Mouse (Mus musculus): ENCODE measurements around the gene Smok3a. TPM values are rescaled to one million over a fixed set of nuclear protein-coding genes. Genes with fewer than 3 reads are reported as not detected.
"Not testable (repeated sequence)": the region's sequence is repeated elsewhere in the genome, so short reads cannot be mapped to it uniquely, and the experiment has no call there.

Gene Smok3a
- not detected in 2 replicates for polyA plus RNA-seq (2016; fragmentation: Nextera tagmentation; extraction: Ambion mirVana)

DNA sequence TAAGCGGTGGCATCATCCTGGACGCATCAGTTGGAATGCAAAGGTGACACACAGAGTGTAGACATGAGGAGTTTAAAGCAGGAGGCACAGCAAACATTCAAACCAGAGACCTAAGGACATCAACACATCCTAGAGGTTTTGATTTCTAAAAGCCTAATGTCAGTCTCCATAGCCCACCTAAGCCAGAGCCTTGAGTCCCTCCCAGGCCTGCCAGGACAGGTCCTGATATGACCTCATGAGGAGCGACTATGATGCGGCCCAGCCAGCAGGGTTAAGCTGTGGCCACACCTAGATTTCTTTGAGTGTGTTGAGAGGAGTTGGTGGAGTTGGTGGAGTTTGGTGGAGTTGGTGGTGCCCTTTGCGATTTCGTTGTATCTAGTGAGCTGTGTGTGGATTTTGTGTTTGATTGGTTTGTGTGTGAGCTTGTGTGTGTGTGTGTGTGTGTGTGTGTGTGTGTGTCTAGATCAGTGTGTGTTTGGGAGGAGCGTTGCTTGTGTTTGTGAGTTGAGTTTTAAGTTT lies at the start of gene Smok3a, which contains the start of gene Smok3b:
Gene Smok3a (plus strand): TSS at position 301 of the 519 bp plus-strand sequence.
Gene Smok3b (plus strand): TSS at position 469 of the 519 bp plus-strand sequence.
- not testable (repeated sequence) for H3K27me3 ChIP-seq; H3K9me3 ChIP-seq; ATAC-seq (ENCODE audit: low FRiP score); H3K9ac ChIP-seq; H3K4me1 ChIP-seq; H3K36me3 ChIP-seq (replicated peaks); H3K27ac ChIP-seq; H3K4me2 ChIP-seq; H3K4me3 ChIP-seq (replicated peaks)
- 93% methylated on average over 3 of the region's 7 CpGs for WGBS

DNA sequence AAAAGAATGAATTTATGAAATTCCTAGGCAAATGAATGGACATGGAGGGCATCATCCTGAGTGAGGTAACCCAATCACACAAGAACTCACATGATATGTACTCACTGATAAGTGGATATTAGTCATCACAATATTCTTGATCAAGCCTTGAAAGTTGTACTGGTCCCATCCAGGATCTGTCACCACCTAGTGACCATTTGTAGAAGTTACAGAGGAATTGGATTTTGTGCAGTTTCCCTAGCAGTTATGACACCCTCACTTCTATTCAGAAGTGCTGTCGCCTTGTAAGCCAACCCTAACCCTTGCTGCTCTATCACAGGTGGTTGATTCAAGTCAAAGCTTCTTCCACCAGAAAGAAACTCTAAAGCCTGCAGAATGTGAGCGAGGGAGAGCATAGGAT lies 47.9 kb upstream of the Smok3a start:
- Histone ChIP-seq H3K9me3 (no peaks in the 10 kb centered on the region), H3K36me3 (replicated peaks) (no peaks in the 10 kb centered on the region), H3K4me1 (no peaks in the 10 kb centered on the region), H3K9ac (no peak overlapping the region), H3K27me3 (no peaks in the 10 kb centered on the region), H3K4me3 (replicated peaks) (no peak overlapping the region), H3K4me2 (no peak overlapping the region), H3K27ac (no peak overlapping the region)
- 69% methylated on average over 2 of the region's 2 CpGs for WGBS
- ATAC-seq (ENCODE audit: low FRiP score), result no peak

DNA sequence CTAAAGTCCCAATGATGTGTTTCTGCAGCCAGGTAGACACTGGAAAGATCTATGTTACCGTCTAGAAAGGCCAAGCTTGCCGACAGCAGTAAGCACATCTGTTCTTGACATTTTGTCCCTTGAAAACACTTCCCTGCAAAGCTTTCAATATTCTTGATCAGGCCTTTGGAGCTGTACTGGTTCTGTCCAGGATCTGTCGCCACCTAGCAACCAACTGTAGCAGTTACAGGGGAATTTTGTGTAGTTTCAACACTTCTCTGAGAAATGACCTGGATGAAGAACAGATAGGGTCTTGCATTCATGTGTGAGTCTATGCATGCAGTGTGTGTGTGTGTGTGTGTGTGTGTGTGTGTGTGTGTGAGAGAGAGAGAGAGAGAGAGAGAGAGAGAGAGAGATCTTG lies 47.3 kb upstream of the Smok3a start:
- Histone ChIP-seq H3K9me3 (no peaks in the 10 kb centered on the region), H3K4me3 (replicated peaks) (no peak overlapping the region), H3K4me2 (no peak overlapping the region), H3K27me3 (no peaks in the 10 kb centered on the region), H3K27ac (no peak overlapping the region), H3K36me3 (replicated peaks) (no peaks in the 10 kb centered on the region), H3K4me1 (no peaks in the 10 kb centered on the region), H3K9ac (no peak overlapping the region)
- ATAC-seq (ENCODE audit: low FRiP score), result no peak
- 61% methylated on average over 3 of the region's 3 CpGs for WGBS

- no peaks in the 10 kb centered on the region for H3K4me1 ChIP-seq
- H3K27ac ChIP-seq, result no peak overlapping the region
- no peak for ATAC-seq (ENCODE audit: low FRiP score)
- no peak overlapping the region for H3K4me2 ChIP-seq
- 69% methylated on average over 3 of the region's 3 CpGs for WGBS
- H3K36me3 ChIP-seq (replicated peaks), result no peaks in the 10 kb centered on the region
- no peaks in the 10 kb centered on the region for H3K27me3 ChIP-seq
- no peak overlapping the region for H3K9ac ChIP-seq
- no peaks in the 10 kb centered on the region for H3K9me3 ChIP-seq
- no peak overlapping the region for H3K4me3 ChIP-seq (replicated peaks)
Measured at GRCm38 (mm10) chr5:137974724-137975123, 46.3 kb upstream of the Smok3a start.

GRCm38 (mm10) chr5:137975434-137975833 lies 45.6 kb upstream of the Smok3a start:
- 58% methylated on average over 1 of the region's 1 CpGs for WGBS
- H3K27me3 ChIP-seq, result no peaks in the 10 kb centered on the region
- H3K36me3 ChIP-seq (replicated peaks), result no peaks in the 10 kb centered on the region

DNA sequence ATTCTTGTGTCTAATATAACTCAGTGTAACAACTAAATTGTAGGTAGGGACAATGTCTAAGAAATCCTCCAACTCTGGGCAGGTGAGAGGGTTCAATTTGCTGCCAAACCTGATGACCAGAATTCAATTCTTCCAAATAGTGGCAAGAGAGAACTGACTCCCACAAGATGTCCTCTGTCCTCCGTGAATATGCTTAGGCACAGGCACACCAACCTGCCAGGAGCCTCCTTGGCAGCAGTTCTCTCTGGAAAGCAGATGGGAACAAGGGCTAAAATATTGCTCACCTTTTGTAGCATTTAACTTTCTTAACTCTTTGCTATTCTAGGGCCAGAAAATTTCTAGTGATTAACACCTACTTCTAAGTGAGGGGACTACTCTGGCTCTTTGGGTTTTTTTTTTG lies 43.8 kb upstream of the Smok3a start:
- H3K9me3 ChIP-seq, result no peaks in the 10 kb centered on the region
- no peak overlapping the region for H3K4me2 ChIP-seq
- H3K9ac ChIP-seq, result no peak overlapping the region
- H3K4me1 ChIP-seq, result no peaks in the 10 kb centered on the region
- H3K27me3 ChIP-seq, result no peaks in the 10 kb centered on the region
- WGBS, result 38% methylated on average over 1 of the region's 1 CpGs
- ATAC-seq (ENCODE audit: low FRiP score), result no peak
- no peak overlapping the region for H3K4me3 ChIP-seq (replicated peaks)
- no peak overlapping the region for H3K27ac ChIP-seq
- no peaks in the 10 kb centered on the region for H3K36me3 ChIP-seq (replicated peaks)

More at GRCm38 (mm10) chr5:137975434-137975833, 45.6 kb upstream of the Smok3a start:
- Histone ChIP-seq H3K27ac (no peak overlapping the region), H3K9me3 (no peaks in the 10 kb centered on the region), H3K4me2 (no peak overlapping the region), H3K4me1 (no peaks in the 10 kb centered on the region), H3K9ac (no peak overlapping the region), H3K4me3 (replicated peaks) (no peak overlapping the region)
- ATAC-seq (ENCODE audit: low FRiP score), result no peak

GRCm38 (mm10) chr5:137979081-137979480 lies 42.0 kb upstream of the Smok3a start:
- Histone ChIP-seq H3K27ac (no peak overlapping the region), H3K36me3 (replicated peaks) (no peaks in the 10 kb centered on the region), H3K4me1 (no peaks in the 10 kb centered on the region), H3K4me3 (replicated peaks) (no peak overlapping the region), H3K9ac (no peak overlapping the region), H3K9me3 (0 out of 2 replicates have a peak, but pooled peaks cover 4% of the 10 kb centered on the region), H3K27me3 (no peaks in the 10 kb centered on the region), H3K4me2 (no peak overlapping the region)
- ATAC-seq (ENCODE audit: low FRiP score), result no peak
- 80% methylated on average over 2 of the region's 2 CpGs for WGBS

DNA sequence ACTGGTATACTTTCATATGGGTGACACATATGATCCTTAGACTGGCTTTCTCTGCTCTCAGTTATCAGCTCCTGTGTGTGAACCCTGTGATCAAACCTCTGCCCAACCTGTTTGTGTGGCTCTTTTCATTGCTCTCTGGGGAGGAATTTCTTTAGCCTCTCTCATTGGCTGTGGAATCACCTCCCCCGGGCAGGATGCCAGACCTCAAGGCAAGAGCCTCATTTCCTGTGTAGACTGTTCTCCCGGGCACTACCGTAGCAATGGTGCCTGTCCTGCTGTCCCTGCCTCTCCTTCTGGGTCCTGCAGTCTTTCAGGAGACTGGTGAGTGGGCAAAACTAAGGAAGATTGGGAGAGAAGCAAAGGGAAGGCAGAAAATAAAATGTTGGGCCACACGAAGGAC lies 39.8 kb upstream of the Smok3a start, which contains the start of gene Azgp1:
Gene Azgp1 (plus strand): TSS at position 221 of the 400 bp plus-strand sequence.
- no peak for ATAC-seq (ENCODE audit: low FRiP score)
- Histone ChIP-seq H3K36me3 (replicated peaks) (no peaks in the 10 kb centered on the region), H3K9me3 (0 out of 2 replicates have a peak, but pooled peaks cover 4% of the 10 kb centered on the region), H3K4me2 (no peak within 1 kb of the TSS), H3K27ac (no peak within 1 kb of the TSS), H3K27me3 (no peaks in the 10 kb centered on the region), H3K4me3 (replicated peaks) (no peak within 1 kb of the TSS), H3K4me1 (no peaks in the 10 kb centered on the region), H3K9ac (no peak within 1 kb of the TSS)
- 87% methylated on average over 4 of the region's 4 CpGs for WGBS

DNA sequence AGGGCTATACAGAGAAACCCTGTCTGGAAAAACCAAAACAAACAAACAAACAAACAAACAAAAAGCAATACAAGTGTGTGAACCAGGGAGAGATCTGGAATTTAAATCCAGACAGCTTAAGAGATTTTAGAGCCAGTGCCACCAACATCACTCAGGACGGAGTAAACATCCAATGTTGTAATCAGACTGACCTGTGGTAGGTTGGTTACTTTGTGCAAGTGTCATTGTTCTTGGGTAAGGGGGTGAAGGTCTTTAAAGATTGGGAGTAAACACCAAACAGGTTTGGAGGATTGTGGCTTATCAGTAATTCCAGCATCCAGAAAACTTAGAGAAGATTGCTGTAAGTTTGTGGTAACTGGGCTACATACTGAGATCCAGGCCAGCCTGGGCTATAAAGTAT lies 34.7 kb upstream of the Smok3a start:
- Histone ChIP-seq H3K9ac (no peak overlapping the region), H3K27ac (no peak overlapping the region), H3K4me2 (no peak overlapping the region), H3K4me1 (no peaks in the 10 kb centered on the region), H3K9me3 (0 out of 2 replicates have a peak, but pooled peaks cover 4% of the 10 kb centered on the region), H3K4me3 (replicated peaks) (no peak overlapping the region), H3K27me3 (no peaks in the 10 kb centered on the region), H3K36me3 (replicated peaks) (no peaks in the 10 kb centered on the region)
- WGBS, result 91% methylated on average over 1 of the region's 1 CpGs
- ATAC-seq (ENCODE audit: low FRiP score), result no peak

DNA sequence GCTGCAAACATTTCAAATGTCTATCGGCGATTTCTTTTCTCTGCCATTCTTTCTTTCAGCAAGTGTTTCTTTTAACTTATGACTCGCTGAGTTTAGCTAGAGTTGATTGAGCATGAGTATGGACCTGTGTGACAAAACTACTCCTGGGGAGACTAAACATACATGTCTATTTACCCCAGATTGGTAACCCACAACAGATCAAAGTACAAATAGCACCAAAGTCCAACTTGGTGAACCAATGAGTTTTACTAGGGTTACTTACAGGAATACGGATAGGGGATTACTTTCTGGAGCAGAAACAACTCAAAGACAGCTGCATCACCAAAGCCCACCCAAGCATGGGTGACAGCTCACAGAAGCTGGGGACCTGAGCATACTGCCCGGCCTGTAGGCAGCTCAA lies 11.6 kb upstream of the Smok3a start:
- 91% methylated on average over 5 of the region's 5 CpGs for WGBS
- Histone ChIP-seq H3K4me1 (no peaks in the 10 kb centered on the region), H3K27me3 (no peaks in the 10 kb centered on the region), H3K27ac (no peak overlapping the region), H3K9me3 (0 out of 2 replicates have a peak, but pooled peaks cover 3% of the 10 kb centered on the region), H3K36me3 (replicated peaks) (no peaks in the 10 kb centered on the region), H3K4me3 (replicated peaks) (no peak overlapping the region), H3K4me2 (no peak overlapping the region), H3K9ac (no peak overlapping the region)
- ATAC-seq (ENCODE audit: low FRiP score), result no peak

- no peaks in the 10 kb centered on the region for H3K9me3 ChIP-seq
- no peaks in the 10 kb centered on the region for H3K4me1 ChIP-seq
- H3K27ac ChIP-seq, result no peak overlapping the region
- H3K27me3 ChIP-seq, result no peaks in the 10 kb centered on the region
- no peak for ATAC-seq (ENCODE audit: low FRiP score)
- 94% methylated on average over 5 of the region's 5 CpGs for WGBS
- H3K4me3 ChIP-seq (replicated peaks), result no peak overlapping the region
- no peak overlapping the region for H3K9ac ChIP-seq
- no peak overlapping the region for H3K4me2 ChIP-seq
- H3K36me3 ChIP-seq (replicated peaks), result no peaks in the 10 kb centered on the region
Measured at GRCm38 (mm10) chr5:138012382-138012781, 8.7 kb upstream of the Smok3a start.

GRCm38 (mm10) chr5:138016530-138016929 lies 4.5 kb upstream of the Smok3a start:
- 96% methylated on average over 2 of the region's 2 CpGs for WGBS

DNA sequence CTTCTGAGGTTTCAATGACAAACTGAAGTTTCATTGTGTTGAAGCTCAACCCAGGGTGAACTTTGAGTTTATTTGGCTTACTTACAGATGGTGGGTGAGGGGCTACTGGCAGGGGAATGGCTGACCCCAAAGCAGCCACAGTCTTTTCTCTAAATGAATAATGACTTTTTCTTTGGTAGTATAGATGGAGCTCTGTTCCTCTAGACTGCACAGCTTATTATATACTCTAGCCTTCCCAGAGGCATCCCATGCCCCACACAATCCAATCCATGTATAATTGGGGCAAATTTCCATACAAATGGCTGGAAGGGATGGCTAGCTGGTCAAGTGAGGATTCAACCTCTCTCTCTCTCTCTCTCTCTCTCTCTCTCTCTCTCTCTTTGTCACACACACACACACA lies 4.1 kb upstream of the Smok3a start:
- H3K9me3 ChIP-seq, result no peaks in the 10 kb centered on the region
- ATAC-seq (ENCODE audit: low FRiP score), result no peak
- H3K27me3 ChIP-seq, result no peaks in the 10 kb centered on the region
- H3K4me2 ChIP-seq, result no peak overlapping the region
- H3K9ac ChIP-seq, result no peak overlapping the region
- no peak overlapping the region for H3K27ac ChIP-seq
- H3K4me1 ChIP-seq, result no peaks in the 10 kb centered on the region
- no peak overlapping the region for H3K4me3 ChIP-seq (replicated peaks)
- H3K36me3 ChIP-seq (replicated peaks), result no peaks in the 10 kb centered on the region

More at GRCm38 (mm10) chr5:138016530-138016929, 4.5 kb upstream of the Smok3a start:
- Histone ChIP-seq H3K9me3 (no peaks in the 10 kb centered on the region), H3K27ac (no peak overlapping the region), H3K36me3 (replicated peaks) (no peaks in the 10 kb centered on the region), H3K4me2 (no peak overlapping the region), H3K4me1 (no peaks in the 10 kb centered on the region), H3K27me3 (no peaks in the 10 kb centered on the region), H3K9ac (no peak overlapping the region), H3K4me3 (replicated peaks) (no peak overlapping the region)
- ATAC-seq (ENCODE audit: low FRiP score), result no peak

All from forebrain, embryonic 12.5 days (tissue).